Mouse (Mus musculus): ENCODE data around the gene 1810009A15Rik. TPM values are rescaled to one million over a fixed set of nuclear protein-coding genes. Genes with fewer than 3 reads are reported as not detected.
A peak's percentile ranks its signal among the peaks of the same experiment; 100 is the strongest.

1810009A15Rik gene
- polyA plus RNA-seq, 1 experiment from 2014 or later = 76.7 TPM

- peak; percentile 98 for ATAC-seq (replicated peaks; ENCODE audit: low FRiP score, low read depth)
- WGBS = under 1% methylated on average over 53 of the region's 53 CpGs
Measured at GRCm38 (mm10) chr19:8897865-8898495, 9.3 kb downstream of the 1810009A15Rik start, which contains the start of gene Ganab. Ganab (plus strand) TSS chr19:8898071.

GRCm38 (mm10) chr19:8898576-8898975, 9.9 kb downstream of the 1810009A15Rik start:
- H3K9ac ChIP-seq (ENCODE audit: low read depth, low read length) = peak overlapping the region; percentile 95
- H3K9me3 ChIP-seq (replicated peaks; ENCODE audit: low read length) = no peaks in the 10 kb centered on the region
- DNase-seq (ENCODE audit: low spot score) (peak; percentile 33), ATAC-seq (replicated peaks; ENCODE audit: low FRiP score, low read depth) (no peak)
- WGBS = 2% methylated on average over 13 of the region's 13 CpGs
- H3K4me2 ChIP-seq (ENCODE audit: low read length) = peak overlapping the region; percentile 87
- H3K27me3 ChIP-seq (ENCODE audit: insufficient read depth, low read length) = no peaks in the 10 kb centered on the region
- peak overlapping the region; percentile 94 for H3K27ac ChIP-seq
- no peak for TF ChIP-seq CTCF (IDR thresholded peaks at IDR 0.05; ENCODE audit: low read depth)
- H3K4me3 ChIP-seq (replicated peaks; ENCODE audit: low read depth, low read length) = peak overlapping the region; percentile 85
- H3K4me1 ChIP-seq (replicated peaks; ENCODE audit: insufficient read depth, low read length) = peaks cover 16% of the 10 kb centered on the region
- peaks cover 7% of the 10 kb centered on the region; the same call in 1 of the 2 replicates for H3K36me3 ChIP-seq (ENCODE audit: insufficient read depth, low read length)

More at GRCm38 (mm10) chr19:8897865-8898495, 9.3 kb downstream of the 1810009A15Rik start, which contains the start of gene Ganab:
- 0 out of 2 replicates have a peak, but pooled peaks have one; percentile 8 for TF ChIP-seq CTCF (IDR thresholded peaks at IDR 0.05; ENCODE audit: low read depth)
- H3K36me3 ChIP-seq (ENCODE audit: insufficient read depth, low read length) = 0 out of 2 replicates have a peak, but pooled peaks cover 3% of the 10 kb centered on the region
- peak within 1 kb of the TSS; percentile 85 for H3K4me3 ChIP-seq (replicated peaks; ENCODE audit: low read depth, low read length)
- peaks cover 16% of the 10 kb centered on the region for H3K4me1 ChIP-seq (replicated peaks; ENCODE audit: insufficient read depth, low read length)
- peak; percentile 99 for DNase-seq (ENCODE audit: low spot score)
- H3K9me3 ChIP-seq (replicated peaks; ENCODE audit: low read length) = no peaks in the 10 kb centered on the region
- H3K27me3 ChIP-seq (ENCODE audit: insufficient read depth, low read length) = no peaks in the 10 kb centered on the region
- H3K27ac ChIP-seq = peak within 1 kb of the TSS; percentile 94
- peak within 1 kb of the TSS; percentile 87 for H3K4me2 ChIP-seq (ENCODE audit: low read length)
- H3K9ac ChIP-seq (ENCODE audit: low read depth, low read length) = peak within 1 kb of the TSS; percentile 95

- H3K4me1 ChIP-seq (replicated peaks; ENCODE audit: insufficient read depth, low read length) = peaks cover 16% of the 10 kb centered on the region
- 21% methylated on average over 3 of the region's 3 CpGs for WGBS
- peak overlapping the region; percentile 87 for H3K4me2 ChIP-seq (ENCODE audit: low read length)
- no peak overlapping the region for H3K27ac ChIP-seq
- peak overlapping the region; percentile 95 for H3K9ac ChIP-seq (ENCODE audit: low read depth, low read length)
- ATAC-seq (replicated peaks; ENCODE audit: low FRiP score, low read depth) (no peak), DNase-seq (ENCODE audit: low spot score) (no peak)
- H3K27me3 ChIP-seq (ENCODE audit: insufficient read depth, low read length) = no peaks in the 10 kb centered on the region
- H3K4me3 ChIP-seq (replicated peaks; ENCODE audit: low read depth, low read length) = peak overlapping the region; percentile 85
- peaks cover 7% of the 10 kb centered on the region; the same call in 1 of the 2 replicates for H3K36me3 ChIP-seq (ENCODE audit: insufficient read depth, low read length)
- TF ChIP-seq CTCF (IDR thresholded peaks at IDR 0.05; ENCODE audit: low read depth) = no peak
- H3K9me3 ChIP-seq (replicated peaks; ENCODE audit: low read length) = no peaks in the 10 kb centered on the region
Measured at GRCm38 (mm10) chr19:8899079-8899478, 10.4 kb downstream of the 1810009A15Rik start.

GRCm38 (mm10) chr19:8903412-8903811, 14.8 kb downstream of the 1810009A15Rik start:
- no peak overlapping the region for H3K9ac ChIP-seq (ENCODE audit: low read depth, low read length)
- WGBS = 92% methylated on average over 5 of the region's 5 CpGs
- peaks cover 9% of the 10 kb centered on the region for H3K4me1 ChIP-seq (replicated peaks; ENCODE audit: insufficient read depth, low read length)
- H3K4me3 ChIP-seq (replicated peaks; ENCODE audit: low read depth, low read length) = no peak overlapping the region
- H3K9me3 ChIP-seq (replicated peaks; ENCODE audit: low read length) = no peaks in the 10 kb centered on the region
- no peak overlapping the region for H3K4me2 ChIP-seq (ENCODE audit: low read length)
- DNase-seq (ENCODE audit: low spot score) (no peak), ATAC-seq (replicated peaks; ENCODE audit: low FRiP score, low read depth) (no peak)
- H3K27ac ChIP-seq = no peak overlapping the region
- H3K27me3 ChIP-seq (ENCODE audit: insufficient read depth, low read length) = no peaks in the 10 kb centered on the region
- TF ChIP-seq CTCF (IDR thresholded peaks at IDR 0.05; ENCODE audit: low read depth) = no peak
- H3K36me3 ChIP-seq (ENCODE audit: insufficient read depth, low read length) = peaks cover 33% of the 10 kb centered on the region

- ATAC-seq (replicated peaks; ENCODE audit: low FRiP score, low read depth) (no peak), DNase-seq (ENCODE audit: low spot score) (no peak)
- Histone ChIP-seq H3K4me2 (ENCODE audit: low read length) (no peak overlapping the region), H3K4me3 (replicated peaks; ENCODE audit: low read depth, low read length) (no peak overlapping the region), H3K36me3 (ENCODE audit: insufficient read depth, low read length) (peaks cover 79% of the 10 kb centered on the region), H3K4me1 (replicated peaks; ENCODE audit: insufficient read depth, low read length) (no peaks in the 10 kb centered on the region), H3K27me3 (ENCODE audit: insufficient read depth, low read length) (no peaks in the 10 kb centered on the region), H3K9me3 (replicated peaks; ENCODE audit: low read length) (no peaks in the 10 kb centered on the region), H3K27ac (no peak overlapping the region), H3K9ac (ENCODE audit: low read depth, low read length) (no peak overlapping the region)
- no peak for TF ChIP-seq CTCF (IDR thresholded peaks at IDR 0.05; ENCODE audit: low read depth)
- WGBS = 88% methylated on average over 6 of the region's 6 CpGs
Measured at GRCm38 (mm10) chr19:8908531-8908930, 19.9 kb downstream of the 1810009A15Rik start.

GRCm38 (mm10) chr19:8911810-8912209, 23.2 kb downstream of the 1810009A15Rik start:
- DNase-seq (ENCODE audit: low spot score) (no peak), ATAC-seq (replicated peaks; ENCODE audit: low FRiP score, low read depth) (no peak)
- WGBS = 83% methylated on average over 5 of the region's 5 CpGs
- H3K4me3 ChIP-seq (replicated peaks; ENCODE audit: low read depth, low read length) = no peak overlapping the region
- H3K9ac ChIP-seq (ENCODE audit: low read depth, low read length) = no peak overlapping the region
- no peak for TF ChIP-seq CTCF (IDR thresholded peaks at IDR 0.05; ENCODE audit: low read depth)
- H3K9me3 ChIP-seq (replicated peaks; ENCODE audit: low read length) = no peaks in the 10 kb centered on the region
- H3K27me3 ChIP-seq (ENCODE audit: insufficient read depth, low read length) = no peaks in the 10 kb centered on the region
- peaks cover 91% of the 10 kb centered on the region for H3K36me3 ChIP-seq (ENCODE audit: insufficient read depth, low read length)
- no peak overlapping the region for H3K4me2 ChIP-seq (ENCODE audit: low read length)
- H3K4me1 ChIP-seq (replicated peaks; ENCODE audit: insufficient read depth, low read length) = no peaks in the 10 kb centered on the region
- no peak overlapping the region for H3K27ac ChIP-seq

Data from kidney, postnatal 0 days (tissue).